Mouse (Mus musculus) small intestine, adult 2 months (tissue): ENCODE measurements around the gene Ush2a. TPM values are rescaled to one million over a fixed set of nuclear protein-coding genes. Genes with fewer than 3 reads are reported as not detected.

Experiments used
- H3K27ac ChIP-seq: fragments of 200-500 bp; 2 replicates; pipeline ENCODE4 v1.5.1; 2012; ENCODE audit warnings: low read depth, low read length, control low read depth, inconsistent platforms; ENCODE audit not compliant: insufficient read depth
- H3K27me3 ChIP-seq: fragments of 200-500 bp; 2 replicates; pipeline ENCODE4 v1.6.1; 2012; ENCODE audit warnings: mild to moderate bottlenecking, moderate library complexity, low read length, inconsistent platforms; ENCODE audit not compliant: control insufficient read depth, insufficient read depth
- H3K36me3 ChIP-seq: fragments of 200-500 bp; 2 replicates; pipeline ENCODE4 v1.6.1; 2012; ENCODE audit warnings: mild to moderate bottlenecking, low read length, control low read depth, inconsistent platforms; ENCODE audit not compliant: control insufficient read depth, insufficient read depth
- H3K4me1 ChIP-seq: fragments of 200-500 bp; 2 replicates; pipeline ENCODE4 v1.6.1; 2012; ENCODE audit warnings: low read length, inconsistent platforms, mixed read lengths; ENCODE audit not compliant: control insufficient read depth, insufficient read depth, insufficient read length
- H3K4me3 ChIP-seq: fragments of 200-500 bp; 2 replicates; pipeline ENCODE4 v1.5.1; 2012; ENCODE audit warnings: low read depth, mild to moderate bottlenecking, control low read depth, inconsistent platforms, low read length, moderate library complexity
- CTCF ChIP-seq: fragments of 200-500 bp; IDR thresholded peaks from 2 replicates; pipeline ENCODE4 v1.5.1; 2012; ENCODE audit warnings: low read depth, mild to moderate bottlenecking, control low read depth, inconsistent platforms, low read length, moderate library complexity, mixed read lengths; ENCODE audit not compliant: insufficient replicate concordance, insufficient read length; ENCODE audit errors: extremely low read depth
- POLR2A ChIP-seq: fragments of 200-500 bp; IDR thresholded peaks from 2 replicates; pipeline ENCODE4 v1.6.1; 2012; ENCODE audit warnings: low read depth, mild to moderate bottlenecking, control low read depth, inconsistent platforms, low read length, moderate library complexity
- WGBS: fragments of 180-500 bp; shearing (Covaris S2); methylation state at CpG from one replicate; pipeline ENCODE4 v1.1.7; 2018; 5-methylcytosine and 5-hydroxymethylcytosine counted together
- polyA plus RNA-seq: library from polyadenylated mRNA; depleted of rRNA; stranded (reverse); fragments of >200 nt; gene quantifications from 2 replicates; pipeline ENCODE4 v1.2.3, GENCODE M21; 2012

Ush2a gene
- polyA plus RNA-seq, 1 experiment, result not detected

DNA sequence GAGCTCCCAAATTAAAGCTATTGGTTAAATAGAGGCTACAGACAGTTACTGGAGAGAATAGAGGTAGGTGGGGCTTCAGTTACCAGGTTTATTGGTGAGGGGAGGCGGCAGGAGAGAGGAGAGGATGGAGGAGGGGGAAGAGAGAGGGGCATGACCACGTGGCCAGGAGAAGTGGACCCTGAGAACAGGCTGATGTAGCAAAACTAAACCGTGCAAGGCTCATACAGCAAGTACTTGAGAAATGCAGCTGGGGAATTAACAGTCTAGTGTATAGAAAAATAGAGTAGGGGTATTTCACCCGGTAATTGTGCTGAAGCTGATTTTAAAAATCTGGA, 751.7 kb downstream of the Ush2a start:
- TF ChIP-seq CTCF (no peak), POLR2A (no peak)
- no peak overlapping the region for H3K27ac ChIP-seq
- peaks cover 5% of the 10 kb centered on the region; the same call in 1 of the 2 replicates for H3K27me3 ChIP-seq
- WGBS, result 25% methylated on average over 4 of the region's 4 CpGs
- peaks cover 7% of the 10 kb centered on the region; the same call in 1 of the 2 replicates for H3K4me1 ChIP-seq
- H3K36me3 ChIP-seq, result no peaks in the 10 kb centered on the region
- H3K4me3 ChIP-seq, result no peak overlapping the region
